Mouse (Mus musculus): ENCODE data around the gene Rer1. TPM values are rescaled to one million over a fixed set of nuclear protein-coding genes. Genes with fewer than 3 reads are reported as not detected.

Rer1 gene
- polyA plus RNA-seq, 1 experiment from 2014 or later, result 157 TPM

DNA sequence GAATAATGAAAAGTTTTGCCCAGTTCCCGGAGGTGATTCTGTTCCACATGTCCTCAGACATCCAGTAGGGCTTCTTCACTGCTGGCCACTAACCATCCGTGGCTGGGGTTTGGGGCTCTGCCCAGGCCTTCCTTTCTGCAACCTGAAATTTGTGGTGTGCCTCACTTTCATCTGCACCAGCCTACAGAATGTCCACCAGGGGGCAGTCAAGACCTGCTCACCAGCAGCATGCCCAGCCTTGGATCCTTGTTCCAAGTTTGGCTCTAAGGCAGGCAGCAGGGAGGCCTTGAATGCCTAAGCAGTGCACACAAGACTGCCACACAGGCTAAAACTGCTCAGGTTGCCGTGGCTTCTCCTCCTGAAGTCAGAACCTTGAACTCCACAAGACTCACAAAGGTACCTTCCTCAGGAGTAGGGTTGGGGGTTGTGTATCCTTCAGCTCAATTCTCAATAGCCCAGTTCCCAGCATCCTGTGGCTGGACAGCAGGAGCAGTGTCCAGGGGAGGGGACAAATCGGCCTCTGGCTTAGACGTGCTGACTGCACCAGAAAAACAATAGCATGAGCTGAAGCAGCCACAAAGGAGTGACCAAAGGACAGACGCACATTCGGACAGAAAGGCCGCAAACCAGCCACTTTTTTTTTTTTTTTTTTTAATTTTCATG lies 9.2 kb upstream of the Rer1 start:
- Histone ChIP-seq H3K36me3 (ENCODE audit: control insufficient read depth, insufficient read depth, low read length) (no peaks in the 10 kb centered on the region), H3K4me1 (replicated peaks; ENCODE audit: control insufficient read depth, insufficient read depth, low read length) (peaks cover 4% of the 10 kb centered on the region), H3K4me2 (ENCODE audit: low read depth, low read length) (no peak overlapping the region), H3K27ac (ENCODE audit: low read length) (no peak overlapping the region), H3K9ac (ENCODE audit: low read length) (peak overlapping the region; percentile 35; the same call in 1 of the 2 replicates), H3K9me3 (ENCODE audit: control insufficient read depth, low read length) (no peaks in the 10 kb centered on the region), H3K4me3 (ENCODE audit: low read length) (no peak overlapping the region), H3K27me3 (ENCODE audit: control insufficient read depth, insufficient read depth, low read depth, low read length) (no peaks in the 10 kb centered on the region)
- peak; percentile 84 for ATAC-seq (ENCODE audit: low read depth)
- 38% methylated on average over 8 of the region's 8 CpGs for WGBS

DNA sequence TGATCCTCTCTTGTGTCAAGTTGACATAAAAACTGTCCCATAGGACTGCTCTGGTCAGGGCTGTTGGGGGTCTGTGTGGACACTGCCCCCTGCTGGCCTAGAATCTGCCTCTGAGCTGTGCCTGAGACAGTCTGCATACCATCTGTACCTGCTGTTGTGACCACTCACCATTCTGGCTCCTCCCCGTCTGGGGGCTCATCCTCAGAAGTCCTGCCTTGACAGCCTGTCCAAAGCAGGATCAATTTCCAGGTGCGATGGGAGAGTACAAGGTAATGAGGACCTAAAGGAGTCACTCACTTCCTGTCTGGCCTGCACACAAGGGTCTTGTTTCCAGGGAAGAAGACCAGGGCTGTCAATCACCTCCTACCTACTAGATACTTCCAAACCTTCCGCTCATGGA lies 8.4 kb upstream of the Rer1 start:
- WGBS, result 49% methylated on average over 3 of the region's 3 CpGs
- peak; percentile 49 for ATAC-seq (ENCODE audit: low read depth)
- H3K36me3 ChIP-seq (ENCODE audit: control insufficient read depth, insufficient read depth, low read length), result no peaks in the 10 kb centered on the region
- no peak overlapping the region for H3K4me3 ChIP-seq (ENCODE audit: low read length)
- no peak overlapping the region for H3K27ac ChIP-seq (ENCODE audit: low read length)
- no peaks in the 10 kb centered on the region for H3K9me3 ChIP-seq (ENCODE audit: control insufficient read depth, low read length)
- no peak overlapping the region for H3K4me2 ChIP-seq (ENCODE audit: low read depth, low read length)
- H3K4me1 ChIP-seq (replicated peaks; ENCODE audit: control insufficient read depth, insufficient read depth, low read length), result peaks cover 4% of the 10 kb centered on the region
- H3K27me3 ChIP-seq (ENCODE audit: control insufficient read depth, insufficient read depth, low read depth, low read length), result no peaks in the 10 kb centered on the region
- no peak overlapping the region for H3K9ac ChIP-seq (ENCODE audit: low read length)

DNA sequence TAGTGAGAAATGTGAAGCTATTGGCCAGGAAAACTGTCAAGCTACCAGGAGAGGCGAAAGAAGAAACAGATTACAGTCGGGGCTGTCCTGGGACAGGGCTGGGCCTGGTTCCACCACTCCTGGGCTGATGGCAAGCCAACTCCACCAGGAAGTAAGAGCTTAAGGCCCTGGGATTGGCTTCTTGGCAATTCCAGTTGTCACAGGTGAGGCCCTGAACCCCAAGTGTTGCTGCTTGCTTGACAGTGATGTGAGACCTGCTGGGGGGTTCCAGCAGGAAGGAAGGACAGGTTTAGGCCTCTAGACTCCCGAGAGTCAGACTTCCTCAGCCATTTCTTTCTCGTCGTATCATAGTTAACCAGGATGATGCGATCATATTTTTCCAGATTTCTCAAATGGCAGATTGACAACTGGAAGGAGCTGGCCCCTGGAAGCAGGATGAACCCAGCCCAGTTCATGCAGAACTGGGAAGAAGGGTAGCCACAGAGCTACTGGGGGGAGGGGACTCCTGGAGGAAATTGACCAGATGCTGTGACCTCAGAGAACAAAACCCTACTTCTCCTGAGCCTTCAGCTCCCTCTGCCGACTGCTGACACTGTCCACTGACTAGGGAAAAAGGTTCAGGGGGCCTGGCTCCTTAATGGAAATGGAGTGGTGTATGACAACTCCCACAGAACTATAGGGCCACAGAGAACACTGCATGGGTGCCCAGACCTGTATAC lies 7.4 kb upstream of the Rer1 start:
- no peak overlapping the region for H3K4me3 ChIP-seq (ENCODE audit: low read length)

DNA sequence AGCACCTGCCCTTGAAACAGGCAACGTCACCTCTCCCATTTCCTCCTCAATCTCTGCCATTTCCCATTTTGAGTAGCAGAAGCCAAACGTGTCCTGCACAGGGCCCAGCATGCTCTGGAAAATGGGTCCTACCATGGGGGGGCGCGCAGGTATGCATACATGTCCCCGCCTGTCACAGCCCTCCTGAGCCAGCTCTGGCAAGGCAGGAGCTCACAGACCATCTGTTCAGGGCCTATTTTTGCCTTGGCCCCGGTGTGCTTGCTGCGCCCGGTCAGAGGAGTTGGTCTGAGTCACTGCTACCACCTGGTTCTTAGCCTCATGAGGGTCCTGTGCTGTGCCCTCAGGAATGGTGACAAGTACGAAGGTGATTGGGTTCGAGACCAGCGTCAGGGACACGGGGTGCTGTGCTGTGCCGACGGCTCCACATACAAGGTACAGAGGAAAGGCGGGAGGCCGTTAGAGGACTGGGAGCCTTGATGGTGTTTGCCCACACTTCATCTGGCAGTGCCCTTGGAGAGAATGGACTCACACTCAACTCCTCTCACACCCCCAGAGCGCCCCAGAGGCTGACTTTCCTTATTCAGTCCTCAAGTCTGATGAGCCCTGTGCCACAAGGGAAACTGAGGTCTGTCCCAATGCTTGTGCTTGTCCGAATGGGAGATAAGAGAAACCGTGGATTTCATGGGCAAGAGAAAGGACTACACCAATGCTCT lies 6.7 kb upstream of the Rer1 start:
- Histone ChIP-seq H3K27me3 (ENCODE audit: control insufficient read depth, insufficient read depth, low read depth, low read length) (no peaks in the 10 kb centered on the region), H3K4me2 (ENCODE audit: low read depth, low read length) (no peak overlapping the region), H3K4me3 (ENCODE audit: low read length) (no peak overlapping the region), H3K9ac (ENCODE audit: low read length) (no peak overlapping the region), H3K36me3 (ENCODE audit: control insufficient read depth, insufficient read depth, low read length) (no peaks in the 10 kb centered on the region), H3K4me1 (replicated peaks; ENCODE audit: control insufficient read depth, insufficient read depth, low read length) (peaks cover 4% of the 10 kb centered on the region), H3K27ac (ENCODE audit: low read length) (no peak overlapping the region), H3K9me3 (ENCODE audit: control insufficient read depth, low read length) (no peaks in the 10 kb centered on the region)
- ATAC-seq (ENCODE audit: low read depth), result no peak
- 91% methylated on average over 19 of the region's 19 CpGs for WGBS

More for the DNA sequence above, 7.4 kb upstream of the Rer1 start:
- ATAC-seq (ENCODE audit: low read depth), result no peak
- WGBS, result 78% methylated on average over 7 of the region's 7 CpGs
- H3K9me3 ChIP-seq (ENCODE audit: control insufficient read depth, low read length), result no peaks in the 10 kb centered on the region
- peaks cover 4% of the 10 kb centered on the region for H3K4me1 ChIP-seq (replicated peaks; ENCODE audit: control insufficient read depth, insufficient read depth, low read length)
- no peak overlapping the region for H3K27ac ChIP-seq (ENCODE audit: low read length)
- no peak overlapping the region for H3K4me2 ChIP-seq (ENCODE audit: low read depth, low read length)
- no peaks in the 10 kb centered on the region for H3K36me3 ChIP-seq (ENCODE audit: control insufficient read depth, insufficient read depth, low read length)
- H3K27me3 ChIP-seq (ENCODE audit: control insufficient read depth, insufficient read depth, low read depth, low read length), result no peaks in the 10 kb centered on the region
- no peak overlapping the region for H3K9ac ChIP-seq (ENCODE audit: low read length)

DNA sequence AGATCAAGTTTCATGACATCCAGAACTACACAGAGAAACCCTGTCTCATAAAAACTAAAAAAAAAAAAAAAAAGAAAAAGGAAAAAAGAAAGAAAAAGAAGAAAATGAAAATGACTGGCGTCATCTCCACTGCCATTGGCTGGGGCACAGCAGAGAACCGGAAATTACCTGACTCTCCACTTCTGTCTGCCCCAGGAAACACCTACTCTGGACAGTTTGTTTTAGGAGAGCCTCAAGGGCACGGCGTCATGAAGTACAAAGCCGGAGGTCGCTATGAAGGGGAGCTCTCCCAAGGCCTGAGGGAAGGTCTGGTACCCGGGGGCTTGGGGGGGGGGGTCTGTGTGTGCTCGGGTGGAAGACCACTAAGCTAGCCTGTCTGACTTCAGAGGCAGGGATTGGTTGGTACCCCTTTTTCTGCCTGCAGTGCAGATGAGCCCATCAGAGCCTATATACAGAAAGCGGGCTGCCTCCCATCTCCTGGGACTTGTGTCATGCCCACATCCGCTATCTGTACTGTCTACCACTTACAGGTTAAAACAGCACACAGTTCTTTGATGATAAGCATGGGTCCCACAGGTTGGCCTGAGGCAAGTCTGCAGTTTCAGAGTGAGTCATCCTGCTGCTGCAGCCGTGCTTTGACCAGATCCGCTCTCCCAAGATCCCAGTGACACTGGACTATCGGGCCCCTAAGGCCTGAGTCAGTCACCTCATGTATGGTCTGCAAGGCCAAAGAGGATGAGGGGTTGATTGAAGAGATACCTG lies 4.7 kb upstream of the Rer1 start:
- no peak for ATAC-seq (ENCODE audit: low read depth)
- H3K9me3 ChIP-seq (ENCODE audit: control insufficient read depth, low read length), result no peaks in the 10 kb centered on the region
- H3K4me2 ChIP-seq (ENCODE audit: low read depth, low read length), result no peak overlapping the region
- no peaks in the 10 kb centered on the region for H3K27me3 ChIP-seq (ENCODE audit: control insufficient read depth, insufficient read depth, low read depth, low read length)
- H3K4me3 ChIP-seq (ENCODE audit: low read length), result no peak overlapping the region
- no peak overlapping the region for H3K9ac ChIP-seq (ENCODE audit: low read length)
- H3K4me1 ChIP-seq (replicated peaks; ENCODE audit: control insufficient read depth, insufficient read depth, low read length), result peaks cover 10% of the 10 kb centered on the region
- WGBS, result 87% methylated on average over 13 of the region's 13 CpGs
- H3K27ac ChIP-seq (ENCODE audit: low read length), result no peak overlapping the region
- no peaks in the 10 kb centered on the region for H3K36me3 ChIP-seq (ENCODE audit: control insufficient read depth, insufficient read depth, low read length)

DNA sequence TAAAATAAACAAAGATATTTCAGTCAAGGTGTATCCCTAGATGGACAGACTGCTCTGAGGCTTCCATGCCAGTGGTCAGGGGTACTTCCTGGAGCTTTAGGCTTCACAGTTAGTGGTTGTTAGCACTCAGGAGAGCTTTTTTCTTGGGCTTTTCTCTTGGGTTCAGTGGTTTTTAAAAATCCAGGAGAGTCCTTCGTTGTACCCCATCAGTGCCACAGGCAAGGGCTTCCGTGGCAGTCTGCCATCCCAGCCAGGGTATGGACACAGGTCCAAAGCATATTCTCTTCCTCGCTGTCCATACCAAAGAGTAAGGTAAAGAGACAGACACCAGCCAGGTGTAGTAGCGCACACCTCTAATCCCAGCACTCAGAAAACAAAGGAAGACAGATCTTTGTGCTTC lies 4.0 kb upstream of the Rer1 start:
- Histone ChIP-seq H3K36me3 (ENCODE audit: control insufficient read depth, insufficient read depth, low read length) (no peaks in the 10 kb centered on the region), H3K4me1 (replicated peaks; ENCODE audit: control insufficient read depth, insufficient read depth, low read length) (peaks cover 8% of the 10 kb centered on the region), H3K9me3 (ENCODE audit: control insufficient read depth, low read length) (no peaks in the 10 kb centered on the region), H3K4me3 (ENCODE audit: low read length) (no peak overlapping the region), H3K27me3 (ENCODE audit: control insufficient read depth, insufficient read depth, low read depth, low read length) (no peaks in the 10 kb centered on the region), H3K27ac (ENCODE audit: low read length) (no peak overlapping the region), H3K4me2 (ENCODE audit: low read depth, low read length) (no peak overlapping the region), H3K9ac (ENCODE audit: low read length) (no peak overlapping the region)
- no peak for ATAC-seq (ENCODE audit: low read depth)
- 89% methylated on average over 4 of the region's 4 CpGs for WGBS

DNA sequence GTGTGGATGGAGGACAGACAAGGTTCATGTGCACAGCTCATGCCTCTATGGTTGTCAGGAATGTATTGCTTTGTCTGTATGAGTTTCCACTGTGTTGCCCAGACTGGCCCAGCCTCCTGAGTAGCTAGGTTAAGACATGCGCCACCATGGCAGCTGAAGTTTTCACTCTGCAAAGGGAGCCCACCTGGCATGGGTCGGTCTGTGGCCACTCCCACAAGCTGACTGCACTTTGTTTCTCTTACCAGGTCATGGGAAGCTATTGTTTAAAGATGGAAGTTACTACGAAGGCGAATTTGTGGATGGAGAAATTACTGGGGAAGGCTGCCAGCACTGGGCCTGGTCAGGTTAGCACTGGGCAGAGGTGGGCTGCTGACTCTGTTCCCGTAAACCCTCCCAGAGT lies 3.1 kb upstream of the Rer1 start:
- Histone ChIP-seq H3K9me3 (ENCODE audit: control insufficient read depth, low read length) (no peaks in the 10 kb centered on the region), H3K36me3 (ENCODE audit: control insufficient read depth, insufficient read depth, low read length) (no peaks in the 10 kb centered on the region), H3K4me2 (ENCODE audit: low read depth, low read length) (no peak overlapping the region), H3K27ac (ENCODE audit: low read length) (no peak overlapping the region), H3K9ac (ENCODE audit: low read length) (no peak overlapping the region), H3K4me1 (replicated peaks; ENCODE audit: control insufficient read depth, insufficient read depth, low read length) (peaks cover 17% of the 10 kb centered on the region), H3K27me3 (ENCODE audit: control insufficient read depth, insufficient read depth, low read depth, low read length) (no peaks in the 10 kb centered on the region), H3K4me3 (ENCODE audit: low read length) (no peak overlapping the region)
- no peak for ATAC-seq (ENCODE audit: low read depth)
- WGBS, result 86% methylated on average over 5 of the region's 5 CpGs

DNA sequence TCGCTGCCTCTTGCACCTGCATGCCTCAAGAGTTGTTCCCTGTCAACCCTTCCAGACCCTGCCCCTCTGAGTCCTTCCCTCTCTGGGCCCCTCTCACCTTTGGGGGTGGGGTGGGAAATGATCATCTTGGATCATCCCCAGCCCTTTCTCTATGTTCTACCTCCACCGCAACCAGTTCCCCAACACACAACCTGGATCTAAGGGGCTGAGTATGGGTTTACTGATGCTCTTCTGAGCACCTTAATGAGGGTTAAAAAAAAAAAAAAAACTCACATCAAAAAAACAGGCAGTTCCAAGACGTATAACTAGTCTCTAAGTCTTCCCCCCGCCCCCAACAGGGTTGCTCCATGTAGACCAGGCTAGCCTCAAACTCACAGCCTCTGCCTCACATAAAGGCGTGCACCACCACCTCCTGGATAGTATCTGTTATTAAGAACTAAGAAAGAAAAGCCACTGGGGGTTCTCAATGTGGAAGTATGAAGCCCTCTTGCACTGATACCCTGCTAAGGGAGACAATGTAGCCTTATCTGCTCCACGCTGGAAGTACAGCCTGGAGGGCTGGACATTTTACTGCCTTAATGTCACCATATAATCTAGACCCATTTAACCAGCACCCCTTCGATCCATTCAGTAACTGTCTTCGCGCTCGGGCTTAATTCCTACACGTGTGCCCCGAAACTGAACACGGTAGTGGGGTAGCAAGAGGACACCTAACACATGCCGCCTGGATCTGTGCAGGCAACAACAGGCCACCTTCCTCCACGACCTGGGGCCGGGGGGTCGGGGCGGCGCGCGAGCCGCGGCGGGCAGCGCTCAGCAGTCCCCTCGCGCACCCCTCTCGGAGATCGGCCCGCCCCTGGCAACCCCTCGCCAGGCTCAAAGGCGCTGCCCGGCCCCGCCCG lies 725 bp downstream of the Rer1 start:
- H3K27ac ChIP-seq (ENCODE audit: low read length), result peak overlapping the region; percentile 92
- peaks cover 3% of the 10 kb centered on the region for H3K36me3 ChIP-seq (ENCODE audit: control insufficient read depth, insufficient read depth, low read length)
- 5% methylated on average over 31 of the region's 35 CpGs for WGBS
- peak overlapping the region; percentile 90 for H3K4me3 ChIP-seq (ENCODE audit: low read length)
- no peaks in the 10 kb centered on the region for H3K27me3 ChIP-seq (ENCODE audit: control insufficient read depth, insufficient read depth, low read depth, low read length)
- H3K9me3 ChIP-seq (ENCODE audit: control insufficient read depth, low read length), result no peaks in the 10 kb centered on the region
- peak overlapping the region; percentile 91 for H3K9ac ChIP-seq (ENCODE audit: low read length)
- no peak; the same call in 1 of the 2 replicates for ATAC-seq (ENCODE audit: low read depth)
- peaks cover 26% of the 10 kb centered on the region for H3K4me1 ChIP-seq (replicated peaks; ENCODE audit: control insufficient read depth, insufficient read depth, low read length)
- H3K4me2 ChIP-seq (ENCODE audit: low read depth, low read length), result peak overlapping the region; percentile 80
